In genomic region chr4:77648911-77649310, GRCm38 (mm10) we compare ENCODE assay signal across 19 mouse cellular contexts.
DNase-seq lines count a peak whose midpoint lies in the region.
"Had no signal": no experiment of that assay in that cellular context is flagged by ENCODE, and none has a peak within 500 bp of the region (broad histone marks: within the 10 kb centered on the region; RNA-seq: fewer than 3 reads in every experiment).

No protein-coding gene starts in this region.

- peak; percentile 35 to 64 for DNase-seq in frontal cortex, adult 2 months (ENCODE audit: extremely low spot score in 1 of 2, low spot score in 1 of 2)
- DNase-seq in frontal cortex, postnatal 10 days (ENCODE audit: low spot score in 2 of 2), result no peak
- DNase-seq in left cerebral cortex, adult 11 months (ENCODE audit: low spot score), result peak; percentile 26
- DNase-seq in left cerebral cortex, postnatal 36 days (ENCODE audit: low spot score in 2 of 2), result no peak
- peak; percentile 22 to 85 for DNase-seq in left cerebral cortex, postnatal 25 days (ENCODE audit: low spot score in 2 of 2)
- DNase-seq in left cerebral cortex, postnatal 4 days, result no peak
- DNase-seq in telencephalon, adult 2 months (ENCODE audit: low read depth, low spot score), result peak; percentile 89
- DNase-seq: adrenal gland, postnatal 10 days; adrenal gland, postnatal 36 days; B cell, adult 2 months; cerebellum, adult 11 months; cerebellum, adult 2 months; cerebellum, adult 9-11 months; cerebellum, postnatal 25 days; forebrain, postnatal 0 days; gastrocnemius, postnatal 25 days; heart, adult 18-20 months; heart, postnatal 10 days; heart, postnatal 36 days had no signal

- intact Hi-C loops in left cerebral cortex, postnatal 36 days (cut with DNase I), result loop anchor here (2.0 kb wide), 1 partner anchor 562 kb away; the partner anchor contains the start of gene Ptprd
- intact Hi-C loops in left cerebral cortex, postnatal 25 days (cut with DNase I), result loop anchor here (5.0 to 10.0 kb wide), 3 partner anchors 446 to 1813 kb away; no protein-coding TSS in a partner anchor
- intact Hi-C loops in left cerebral cortex, postnatal 4 days (cut with DNase I), result no loop called here

Comparison
In these comparisons a context has a peak if more than half of its experiments do, and no peak if none do; other contexts are left out.
1. DNase-seq: peak in frontal cortex, adult 2 months (2 of 2), left cerebral cortex, adult 11 months (single experiment), left cerebral cortex, postnatal 25 days (2 of 2) and telencephalon, adult 2 months (single experiment); none in frontal cortex, postnatal 10 days (0 of 2), left cerebral cortex, postnatal 36 days (0 of 2) and left cerebral cortex, postnatal 4 days (single experiment).